Mouse (Mus musculus) heart, embryonic 10.5 days (tissue): ENCODE measurements around the gene Gm3424. TPM values are rescaled to one million over a fixed set of nuclear protein-coding genes. Genes with fewer than 3 reads are reported as not detected.
"Not testable (repeated sequence)": the region's sequence is repeated elsewhere in the genome, so short reads cannot be mapped to it uniquely, and the experiment has no call there.

Experiments used
- DNase-seq: peaks from one replicate; pipeline ENCODE4 v3.0.0-alpha.2; 2017; ENCODE audit warnings: low spot score
- H3K27ac ChIP-seq: fragments of 300-500 bp; sonication (generic); 2 replicates; pipeline ENCODE4 v1.5.1; 2016; ENCODE audit warnings: mild to moderate bottlenecking
- H3K27me3 ChIP-seq: fragments of 300-500 bp; sonication (generic); 2 replicates; pipeline ENCODE4 v1.6.1; 2016; ENCODE audit warnings: mild to moderate bottlenecking; ENCODE audit not compliant: poor library complexity, insufficient read depth, severe bottlenecking
- H3K36me3 ChIP-seq: fragments of 300-500 bp; sonication (generic); 2 replicates; pipeline ENCODE4 v1.6.1; 2016; ENCODE audit warnings: mild to moderate bottlenecking, moderate library complexity
- H3K4me1 ChIP-seq: fragments of 300-500 bp; sonication (generic); 2 replicates; pipeline ENCODE4 v1.6.1; 2016; ENCODE audit warnings: mild to moderate bottlenecking
- H3K4me3 ChIP-seq: fragments of 300-500 bp; sonication (generic); 2 replicates; pipeline ENCODE4 v1.5.1; 2016; ENCODE audit warnings: mild to moderate bottlenecking, moderate library complexity
- H3K9me3 ChIP-seq: fragments of 300-500 bp; sonication (generic); 2 replicates; pipeline ENCODE4 v1.6.1; 2016; ENCODE audit warnings: mild to moderate bottlenecking, moderate library complexity
- WGBS: fragments of 180-500 bp; shearing (Covaris S2); methylation state at CpG from one replicate; pipeline ENCODE4 v1.1.7; 2016; 5-methylcytosine and 5-hydroxymethylcytosine counted together
- polyA plus RNA-seq: library from polyadenylated mRNA; unstranded; fragments of >200 nt; fragmentation: Nextera tagmentation; extraction: Ambion mirVana; gene quantifications from 2 replicates; pipeline ENCODE4 v1.2.1, GENCODE M21; 2016

Gm3424 gene
- polyA plus RNA-seq: not detected in 2 replicates

GRCm38 (mm10) chr14:5830229-5830628 lies at the start of gene Gm3424:
Gm3424 (minus strand) TSS chr14:5830329.
- H3K4me3 ChIP-seq, DNase-seq, H3K36me3 ChIP-seq, H3K27me3 ChIP-seq, H3K27ac ChIP-seq, H3K9me3 ChIP-seq, H3K4me1 ChIP-seq: not testable (repeated sequence)
- WGBS: no CpG with 5 or more reads among the region's 3 CpGs

GRCm38 (mm10) chr14:5879791-5880190 lies 49.7 kb upstream of the Gm3424 start:
- DNase-seq, H3K27me3 ChIP-seq, H3K9me3 ChIP-seq, H3K27ac ChIP-seq, H3K36me3 ChIP-seq, H3K4me1 ChIP-seq: not testable (repeated sequence)
- under 1% methylated on average over 22 of the region's 28 CpGs for WGBS
- H3K4me3 ChIP-seq: peak overlapping the region; percentile 52

DNA sequence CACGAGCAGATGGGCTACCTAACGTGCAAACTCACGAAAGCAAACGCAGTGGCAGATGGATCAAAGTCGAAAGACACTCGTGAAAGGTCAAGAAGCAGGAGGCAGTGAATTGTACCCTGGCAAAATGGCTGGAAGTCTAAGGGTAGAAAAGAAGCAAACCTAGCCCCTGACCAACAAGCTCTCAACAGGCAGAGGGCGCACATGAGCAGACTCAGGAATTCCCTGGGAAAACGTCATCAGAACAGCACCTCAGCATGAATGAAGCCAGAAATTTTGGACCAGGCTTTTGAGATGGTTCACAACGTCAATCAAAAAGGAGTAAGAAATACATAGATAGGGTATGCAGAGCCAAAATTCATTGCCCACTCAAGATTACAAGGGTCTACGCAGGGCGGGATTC lies 49.0 kb upstream of the Gm3424 start:
- H3K27me3 ChIP-seq, DNase-seq, H3K4me1 ChIP-seq, H3K4me3 ChIP-seq, H3K27ac ChIP-seq, H3K9me3 ChIP-seq, H3K36me3 ChIP-seq: not testable (repeated sequence)
- WGBS: 4% methylated on average over 7 of the region's 11 CpGs

GRCm38 (mm10) chr14:5855911-5856310 lies 25.8 kb upstream of the Gm3424 start:
- H3K9me3 ChIP-seq, H3K4me1 ChIP-seq, H3K27me3 ChIP-seq, H3K36me3 ChIP-seq, H3K27ac ChIP-seq, H3K4me3 ChIP-seq, DNase-seq: not testable (repeated sequence)
- 72% methylated on average over 3 of the region's 3 CpGs for WGBS

DNA sequence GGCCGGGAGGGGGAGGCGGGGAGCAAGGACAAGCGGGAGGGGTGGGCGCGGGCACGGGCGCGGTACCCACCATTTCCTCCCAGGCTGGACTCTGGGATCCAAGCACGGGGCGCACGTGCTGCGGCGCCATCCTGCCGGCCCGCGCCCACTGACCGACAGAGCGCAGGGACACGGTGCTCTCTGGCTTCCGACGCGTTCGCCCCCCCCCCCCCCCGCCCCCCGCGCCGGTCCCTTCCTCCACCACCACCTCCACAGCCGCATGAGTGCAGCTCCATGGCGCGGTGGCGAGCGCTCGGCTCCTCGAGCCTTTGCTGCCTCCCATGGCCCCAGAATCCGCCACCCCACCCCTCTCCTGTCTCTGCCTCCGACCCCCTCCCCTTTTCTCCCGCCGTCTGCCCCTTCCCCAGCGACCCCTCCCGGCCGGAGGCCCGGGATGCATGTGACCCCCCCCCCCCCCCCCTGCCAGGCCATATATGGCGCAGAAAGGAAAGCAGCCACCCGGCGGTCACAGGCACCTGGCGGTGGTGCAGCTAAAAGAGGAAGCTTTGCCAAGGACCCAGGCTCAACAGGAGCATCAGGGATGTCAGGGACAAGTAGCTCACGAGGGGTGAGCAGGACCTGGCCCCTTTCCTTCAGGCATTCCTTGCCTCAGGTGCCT lies 17.3 kb downstream of the Gm3424 start:
- not testable (repeated sequence) for H3K36me3 ChIP-seq, H3K27ac ChIP-seq, DNase-seq, H3K9me3 ChIP-seq, H3K27me3 ChIP-seq, H3K4me3 ChIP-seq, H3K4me1 ChIP-seq
- WGBS: no CpG with 5 or more reads among the region's 47 CpGs

DNA sequence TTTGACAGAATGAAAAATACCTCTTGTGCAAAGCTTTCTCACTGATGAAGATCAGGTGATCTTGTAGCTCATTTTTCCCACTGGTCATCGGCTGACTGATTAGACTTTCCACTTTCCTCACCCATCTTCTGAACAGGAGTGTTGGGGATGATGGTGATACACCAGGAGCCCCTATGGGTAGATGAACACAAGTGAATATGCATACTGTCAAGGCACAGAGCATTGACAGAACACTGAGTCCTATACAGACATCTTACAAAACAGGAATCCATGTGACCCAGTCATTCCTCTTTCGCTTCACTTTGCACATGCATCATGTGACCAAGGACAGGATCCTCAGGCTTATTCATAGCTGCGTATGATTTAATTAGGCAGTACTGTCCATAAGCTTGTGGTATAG lies 22.2 kb downstream of the Gm3424 start, which contains the start of gene Gm3383:
Gene Gm3383, minus strand, starts transcription at position 101 of the 400 bp plus-strand sequence.
- DNase-seq, H3K27me3 ChIP-seq, H3K4me3 ChIP-seq, H3K9me3 ChIP-seq, H3K4me1 ChIP-seq, H3K36me3 ChIP-seq, H3K27ac ChIP-seq: not testable (repeated sequence)
- no CpG with 5 or more reads among the region's 3 CpGs for WGBS

Other genes with a start within 250 kb of the Gm3424 start
- not detected in 2 replicates for gene Gm8265, start 197.3 kb downstream of the Gm3424 start, polyA plus RNA-seq
- gene Gm9603, start 142.9 kb downstream of the Gm3424 start, polyA plus RNA-seq: not detected in 2 replicates
- gene Gm3373, start 88.8 kb downstream of the Gm3424 start, polyA plus RNA-seq: 0.11 and 0.20 TPM in 2 replicates
- 0.90 and 1.3 TPM in 2 replicates for gene Gm3383, start 22.3 kb downstream of the Gm3424 start, polyA plus RNA-seq
- 0.23 TPM in 1 of 2 replicates, not detected in the other for gene Gm8237, start 50.1 kb upstream of the Gm3424 start, polyA plus RNA-seq
- 1.1 and 1.7 TPM in 2 replicates for gene Gm3248, start 131.4 kb upstream of the Gm3424 start, polyA plus RNA-seq
- gene Gm3453, start 148.8 kb upstream of the Gm3424 start, polyA plus RNA-seq: not detected in 2 replicates
- gene Gm6337, start 227.9 kb upstream of the Gm3424 start, polyA plus RNA-seq: not detected in 2 replicates